ENCODE assay signal across 14 mouse cellular contexts in genomic region chr13:64309842-64310241, GRCm38 (mm10). TPM values are rescaled to one million over a fixed set of nuclear protein-coding genes. Genes with fewer than 3 reads are reported as not detected.
DNase-seq lines count a peak whose midpoint lies in the region; ATAC-seq and TF ChIP-seq lines count a peak whose summit lies in the region.
"Had no signal": no experiment of that assay in that cellular context is flagged by ENCODE, and none has a peak within 500 bp of the region (broad histone marks: within the 10 kb centered on the region; RNA-seq: fewer than 3 reads in every experiment).

No protein-coding gene starts in this region.

- no peak overlapping the region for H3K9ac ChIP-seq in intestine, embryonic 14.5 days (ENCODE audit: low read length)
- no peak overlapping the region for H3K9ac ChIP-seq in intestine, embryonic 15.5 days
- no peak overlapping the region for H3K9ac ChIP-seq in CH12.LX (ENCODE audit: insufficient read depth, low read depth)
- H3K9ac ChIP-seq in heart, embryonic 15.5 days = no peak overlapping the region
- peak overlapping the region; percentile 33 for H3K9ac ChIP-seq in liver, postnatal 0 days (replicated peaks)
- H3K9ac ChIP-seq: embryonic facial prominence, embryonic 13.5 days; forebrain, embryonic 13.5 days; limb, embryonic 15.5 days; midbrain, embryonic 12.5 days had no signal

- TF ChIP-seq CTCF in CH12.LX (conservative IDR thresholded peaks at IDR 0.05 in 1 of 2, IDR thresholded peaks at IDR 0.05 in 1 of 2; ENCODE audit: low read depth in 2 of 2, low read length in 2 of 2) = no peak
- TF ChIP-seq CTCF in liver, postnatal 0 days (IDR thresholded peaks at IDR 0.05; ENCODE audit: low read depth) = no peak

- WGBS in intestine, embryonic 14.5 days = 56% methylated on average over 11 of the region's 11 CpGs
- WGBS in intestine, embryonic 15.5 days = 52% methylated on average over 11 of the region's 11 CpGs
- 51% methylated on average over 11 of the region's 11 CpGs for WGBS in heart, embryonic 15.5 days
- 24% methylated on average over 11 of the region's 11 CpGs for WGBS in liver, postnatal 0 days (ENCODE audit: insufficient replicate concordance)

- H3K36me3 ChIP-seq in intestine, embryonic 14.5 days (ENCODE audit: control insufficient read depth, insufficient read depth, low read length) = peaks cover 23% of the 10 kb centered on the region
- H3K36me3 ChIP-seq in intestine, embryonic 15.5 days = peaks cover 7% of the 10 kb centered on the region
- peaks cover 12 to 23% of the 10 kb centered on the region in 2 experiments for H3K36me3 ChIP-seq in CH12.LX (replicated peaks in 1 of 2; ENCODE audit: control insufficient read depth in 1 of 2, insufficient read depth in 1 of 2, low read length in 1 of 2)
- H3K36me3 ChIP-seq in heart, embryonic 15.5 days = peaks cover 22% of the 10 kb centered on the region
- H3K36me3 ChIP-seq in liver, postnatal 0 days (replicated peaks; ENCODE audit: insufficient read depth, low read length) = peaks cover 21% of the 10 kb centered on the region
- H3K36me3 ChIP-seq: midbrain, embryonic 12.5 days had no signal

- TF ChIP-seq RAD21 in CH12.LX (IDR thresholded peaks at IDR 0.05; ENCODE audit: low read depth, low read length) = no peak

- TF ChIP-seq EP300 in CH12.LX (IDR thresholded peaks at IDR 0.05; ENCODE audit: low read length) = no peak
- no peak for TF ChIP-seq EP300 in liver, postnatal 0 days (IDR thresholded peaks at IDR 0.05; ENCODE audit: low read depth)

- H3K27ac ChIP-seq in intestine, embryonic 14.5 days (ENCODE audit: low read depth) = no peak overlapping the region
- H3K27ac ChIP-seq in intestine, embryonic 15.5 days = no peak overlapping the region
- no peak overlapping the region for H3K27ac ChIP-seq in CH12.LX (ENCODE audit: insufficient read depth, low read depth)
- H3K27ac ChIP-seq in heart, embryonic 15.5 days = peak overlapping the region; percentile 71
- H3K27ac ChIP-seq in liver, postnatal 0 days (ENCODE audit: low read depth) = peak overlapping the region; percentile 61
- H3K27ac ChIP-seq: embryonic facial prominence, embryonic 13.5 days; forebrain, embryonic 13.5 days; limb, embryonic 15.5 days; midbrain, embryonic 12.5 days had no signal

- dilution Hi-C loops in CH12.LX (cut with MboI; ENCODE audit: extremely low pct_ligation_motif_present, extremely low pct_unique_long_range_greater_than_20kb, low sequenced_read_pairs) = no loop called here

- no peaks in the 10 kb centered on the region for H3K79me2 ChIP-seq in CH12.LX (replicated peaks; ENCODE audit: control insufficient read depth, extremely low read depth, insufficient read depth, poor library complexity, severe bottlenecking)

- DNase-seq in intestine, embryonic 14.5 days (ENCODE audit: low spot score) = no peak
- DNase-seq in CH12.LX (ENCODE audit: extremely low read depth) = no peak
- peak; percentile 20 for DNase-seq in liver, postnatal 0 days
- DNase-seq in right cerebral cortex, adult 2 months (ENCODE audit: low spot score in 2 of 2) = no peak
- no peak for DNase-seq in left cerebral cortex, adult 9 months (ENCODE audit: low spot score in 2 of 2)
- DNase-seq: cerebellum, postnatal 10 days; gastrocnemius, postnatal 10 days; kidney, postnatal 14 days had no signal

- no peak for TF ChIP-seq POLR2A in CH12.LX (IDR thresholded peaks at IDR 0.05; ENCODE audit: low read depth, low read length)

- peak overlapping the region; percentile 32 for H3K4me2 ChIP-seq in intestine, embryonic 14.5 days (ENCODE audit: low read length)
- no peak overlapping the region for H3K4me2 ChIP-seq in intestine, embryonic 15.5 days (replicated peaks)
- H3K4me2 ChIP-seq in CH12.LX (ENCODE audit: insufficient read depth, low read depth, poor library complexity, severe bottlenecking) = no peak overlapping the region
- peak overlapping the region; percentile 62 for H3K4me2 ChIP-seq in heart, embryonic 15.5 days
- peak overlapping the region; percentile 74 for H3K4me2 ChIP-seq in liver, postnatal 0 days (ENCODE audit: low read depth, low read length)
- H3K4me2 ChIP-seq: embryonic facial prominence, embryonic 13.5 days; forebrain, embryonic 13.5 days; limb, embryonic 15.5 days; midbrain, embryonic 12.5 days had no signal

- in situ Hi-C loops in CH12.LX (cut with MboI; ENCODE audit: low pct_ligation_motif_present, low pct_unique_long_range_greater_than_20kb, low sequenced_read_pairs) = loop anchor here (5.0 to 10.0 kb wide), 2 partner anchors 63 to 125 kb away; no protein-coding TSS in a partner anchor

- no peak overlapping the region for H3K4me3 ChIP-seq in intestine, embryonic 14.5 days (ENCODE audit: low read depth, low read length)
- H3K4me3 ChIP-seq in intestine, embryonic 15.5 days (replicated peaks) = no peak overlapping the region
- H3K4me3 ChIP-seq in CH12.LX (replicated peaks in 1 of 3; ENCODE audit: low read depth in 2 of 3, low read length in 2 of 3, poor library complexity in 1 of 3) = no peak overlapping the region
- no peak overlapping the region for H3K4me3 ChIP-seq in heart, embryonic 15.5 days
- peak overlapping the region; percentile 5; the same call in 1 of the 2 replicates for H3K4me3 ChIP-seq in liver, postnatal 0 days (ENCODE audit: low read depth, low read length)
- H3K4me3 ChIP-seq: embryonic facial prominence, embryonic 13.5 days; forebrain, embryonic 13.5 days; limb, embryonic 15.5 days; midbrain, embryonic 12.5 days had no signal

- H3K27me3 ChIP-seq in intestine, embryonic 14.5 days (replicated peaks; ENCODE audit: control insufficient read depth, insufficient read depth, low read length) = no peaks in the 10 kb centered on the region
- no peaks in the 10 kb centered on the region for H3K27me3 ChIP-seq in intestine, embryonic 15.5 days (replicated peaks)
- H3K27me3 ChIP-seq in CH12.LX (replicated peaks) = peaks cover 2% of the 10 kb centered on the region
- no peaks in the 10 kb centered on the region for H3K27me3 ChIP-seq in heart, embryonic 15.5 days
- no peaks in the 10 kb centered on the region for H3K27me3 ChIP-seq in liver, postnatal 0 days (ENCODE audit: insufficient read depth, low read length)
- H3K27me3 ChIP-seq: embryonic facial prominence, embryonic 13.5 days; forebrain, embryonic 13.5 days; midbrain, embryonic 12.5 days had no signal

- H3K4me1 ChIP-seq in intestine, embryonic 14.5 days (replicated peaks; ENCODE audit: control insufficient read depth, insufficient read depth, low read length) = peaks cover 20% of the 10 kb centered on the region
- peaks cover 18% of the 10 kb centered on the region for H3K4me1 ChIP-seq in intestine, embryonic 15.5 days (replicated peaks)
- H3K4me1 ChIP-seq in CH12.LX (ENCODE audit: control insufficient read depth in 1 of 2, insufficient read depth in 2 of 2) = peaks cover 9 to 45% of the 10 kb centered on the region in 2 experiments
- peaks cover 25% of the 10 kb centered on the region for H3K4me1 ChIP-seq in heart, embryonic 15.5 days (replicated peaks)
- H3K4me1 ChIP-seq in liver, postnatal 0 days (ENCODE audit: insufficient read depth) = peaks cover 19% of the 10 kb centered on the region

- ATAC-seq in intestine, embryonic 14.5 days (replicated peaks; ENCODE audit: low FRiP score, low TSS enrichment, low read depth) = no peak
- ATAC-seq in intestine, embryonic 15.5 days = no peak
- ATAC-seq in heart, embryonic 15.5 days (replicated peaks; ENCODE audit: insufficient number of reproducible peaks, insufficient read depth, low FRiP score, low read depth) = no peak
- no peak for ATAC-seq in liver, postnatal 0 days
- ATAC-seq: forebrain, embryonic 13.5 days had no signal

- no peaks in the 10 kb centered on the region for H3K9me3 ChIP-seq in intestine, embryonic 14.5 days (ENCODE audit: control insufficient read depth, low read length)
- H3K9me3 ChIP-seq in intestine, embryonic 15.5 days = no peaks in the 10 kb centered on the region
- H3K9me3 ChIP-seq in CH12.LX (replicated peaks; ENCODE audit: low read length) = no peaks in the 10 kb centered on the region
- H3K9me3 ChIP-seq in heart, embryonic 15.5 days (replicated peaks) = no peaks in the 10 kb centered on the region
- H3K9me3 ChIP-seq in liver, postnatal 0 days (ENCODE audit: low read length) = no peaks in the 10 kb centered on the region
- H3K9me3 ChIP-seq: embryonic facial prominence, embryonic 13.5 days; forebrain, embryonic 13.5 days; limb, embryonic 15.5 days; midbrain, embryonic 12.5 days had no signal

TF ChIP-seq in CH12.LX, 34 proteins besides CTCF, POLR2A, EP300 and RAD21:
- peak; percentile 79 for TF ChIP-seq BHLHE40 (IDR thresholded peaks at IDR 0.05; ENCODE audit: low read depth, low read length)
- no peak for TF ChIP-seq ZKSCAN1 (IDR thresholded peaks at IDR 0.05; ENCODE audit: borderline replicate concordance, low read depth, low read length)
- TF ChIP-seq TCF12 (IDR thresholded peaks at IDR 0.05; ENCODE audit: low read depth, low read length) = 0 out of 2 replicates have a peak, but pooled peaks have one; percentile 11

RNA-seq across cellular contexts. Expression of gene Aaed1, which starts 2.7 kb away (rescaled TPM):
- 42.9 and 47.3 TPM in 2 replicates for polyA plus RNA-seq in intestine, embryonic 14.5 days (2014; fragmentation: Nextera tagmentation; extraction: Ambion mirVana)
- polyA plus RNA-seq in intestine, embryonic 15.5 days (2015; fragmentation: Nextera tagmentation; extraction: Ambion mirVana) = 41.3 and 42.4 TPM in 2 replicates
- total RNA-seq in CH12.LX (2012; rRNA removed) (9.1 and 12.2 TPM in 2 replicates), CH12.LX (2014; rRNA removed) (19.3 and 22.1 TPM in 2 replicates)
- polyA plus RNA-seq in CH12.LX (2012; ENCODE audit: insufficient read length, low read depth) = 8.2 and 8.3 TPM in 2 replicates
- polyA plus RNA-seq in heart, embryonic 15.5 days (2015; fragmentation: Nextera tagmentation; extraction: Ambion mirVana) = 69.2 and 70.0 TPM in 2 replicates
- polyA plus RNA-seq in liver, postnatal 0 days (2015; fragmentation: Nextera tagmentation; extraction: Ambion mirVana) = 37.8 and 39.3 TPM in 2 replicates

RNA-seq across cellular contexts. Expression of gene Cdc14b, which starts 34.8 kb away (rescaled TPM):
- polyA plus RNA-seq in intestine, embryonic 14.5 days (2014; fragmentation: Nextera tagmentation; extraction: Ambion mirVana) = 16.6 and 19.2 TPM in 2 replicates
- polyA plus RNA-seq in intestine, embryonic 15.5 days (2015; fragmentation: Nextera tagmentation; extraction: Ambion mirVana) = 17.5 and 19.7 TPM in 2 replicates
- total RNA-seq in CH12.LX (2012; rRNA removed) = 2.9 and 5.5 TPM in 2 replicates
- total RNA-seq in CH12.LX (2014; rRNA removed) = 2.7 and 3.8 TPM in 2 replicates
- polyA plus RNA-seq in CH12.LX (2012; ENCODE audit: insufficient read length, low read depth) = 4.6 and 4.8 TPM in 2 replicates
- 12.1 and 12.7 TPM in 2 replicates for polyA plus RNA-seq in heart, embryonic 15.5 days (2015; fragmentation: Nextera tagmentation; extraction: Ambion mirVana)
- polyA plus RNA-seq in liver, postnatal 0 days (2015; fragmentation: Nextera tagmentation; extraction: Ambion mirVana) = 4.5 and 5.3 TPM in 2 replicates

Comparison
In these comparisons a context has a peak if more than half of its experiments do, and no peak if none do; other contexts are left out.
1. H3K4me2 ChIP-seq: peak in intestine, embryonic 14.5 days (single experiment), heart, embryonic 15.5 days (single experiment) and liver, postnatal 0 days (single experiment); none in intestine, embryonic 15.5 days (single experiment) and CH12.LX (single experiment).
2. H3K27ac ChIP-seq: peak in heart, embryonic 15.5 days (single experiment) and liver, postnatal 0 days (single experiment); none in intestine, embryonic 14.5 days (single experiment), intestine, embryonic 15.5 days (single experiment) and CH12.LX (single experiment).